Mouse (Mus musculus) liver, embryonic 15.5 days (tissue): ENCODE results near the gene Snx10. TPM values are rescaled to one million over a fixed set of nuclear protein-coding genes. Genes with fewer than 3 reads are reported as not detected.
"Not testable (repeated sequence)": the region's sequence is repeated elsewhere in the genome, so short reads cannot be mapped to it uniquely, and the experiment has no call there.

Experiments
- ATAC-seq: fragments of 200-750 bp; cut with Nextera tagmentation; 2 replicates; pipeline ENCODE4 v1.8.0; 2017; ENCODE audit warnings: moderate number of reproducible peaks, mild to moderate bottlenecking, moderate library complexity; ENCODE audit not compliant: insufficient read depth
- H3K27ac ChIP-seq: fragments of 300-500 bp; sonication (generic); replicated peaks from 2 replicates; pipeline ENCODE4 v1.5.1; 2015; ENCODE audit warnings: mild to moderate bottlenecking, inconsistent platforms
- H3K27me3 ChIP-seq: fragments of 300-500 bp; sonication (generic); 2 replicates; pipeline ENCODE4 v1.6.1; 2015; ENCODE audit warnings: mild to moderate bottlenecking, inconsistent platforms
- H3K36me3 ChIP-seq: fragments of 300-500 bp; sonication (generic); replicated peaks from 2 replicates; pipeline ENCODE4 v1.6.1; 2015; ENCODE audit warnings: moderate library complexity, mild to moderate bottlenecking, inconsistent platforms
- H3K4me1 ChIP-seq: fragments of 300-500 bp; sonication (generic); replicated peaks from 2 replicates; pipeline ENCODE4 v1.6.1; 2015; ENCODE audit warnings: inconsistent platforms
- H3K4me2 ChIP-seq: fragments of 300-500 bp; sonication (generic); 2 replicates; pipeline ENCODE4 v1.6.1; 2015; ENCODE audit warnings: moderate library complexity, mild to moderate bottlenecking, inconsistent platforms
- H3K4me3 ChIP-seq: fragments of 300-500 bp; sonication (generic); replicated peaks from 2 replicates; pipeline ENCODE4 v1.5.1; 2015; ENCODE audit warnings: mild to moderate bottlenecking, inconsistent platforms
- H3K9ac ChIP-seq: fragments of 300-500 bp; sonication (generic); 2 replicates; pipeline ENCODE4 v1.6.1; 2015; ENCODE audit warnings: moderate library complexity, mild to moderate bottlenecking, inconsistent platforms
- H3K9me3 ChIP-seq: fragments of 300-500 bp; sonication (generic); replicated peaks from 2 replicates; pipeline ENCODE4 v1.6.1; 2016; ENCODE audit warnings: inconsistent platforms
- WGBS: fragments of 180-500 bp; shearing (Covaris S2); methylation state at CpG from one replicate; pipeline ENCODE4 v1.1.7; 2015; ENCODE audit warnings: mixed read lengths; ENCODE audit not compliant: insufficient replicate concordance; 5-methylcytosine and 5-hydroxymethylcytosine counted together
- polyA plus RNA-seq: library from polyadenylated mRNA; unstranded; fragments of >200 nt; fragmentation: Nextera tagmentation; extraction: Ambion mirVana; gene quantifications from 2 replicates; pipeline ENCODE4 v1.2.1, GENCODE M21; 2015

Gene Snx10
- polyA plus RNA-seq: 7.7 and 8.0 TPM in 2 replicates

- Histone ChIP-seq H3K36me3 (no peaks in the 10 kb centered on the region), H3K4me1 (no peaks in the 10 kb centered on the region; the same call in 1 of the 2 replicates), H3K9ac (0 out of 2 replicates have a peak within 1 kb of the TSS, but pooled peaks have one; percentile 30), H3K4me2 (peak within 1 kb of the TSS; percentile 68), H3K9me3 (no peaks in the 10 kb centered on the region), H3K4me3 (peak within 1 kb of the TSS; percentile 60), H3K27ac (0 out of 2 replicates have a peak within 1 kb of the TSS, but pooled peaks have one; percentile 9), H3K27me3 (peaks cover 27% of the 10 kb centered on the region)
- ATAC-seq: no peak
- WGBS: under 1% methylated on average over 47 of the region's 47 CpGs
Measured at GRCm38 (mm10) chr6:51523807-51524320, at the start of gene Snx10. Gene Snx10 (plus strand): TSS chr6:51523901.

DNA sequence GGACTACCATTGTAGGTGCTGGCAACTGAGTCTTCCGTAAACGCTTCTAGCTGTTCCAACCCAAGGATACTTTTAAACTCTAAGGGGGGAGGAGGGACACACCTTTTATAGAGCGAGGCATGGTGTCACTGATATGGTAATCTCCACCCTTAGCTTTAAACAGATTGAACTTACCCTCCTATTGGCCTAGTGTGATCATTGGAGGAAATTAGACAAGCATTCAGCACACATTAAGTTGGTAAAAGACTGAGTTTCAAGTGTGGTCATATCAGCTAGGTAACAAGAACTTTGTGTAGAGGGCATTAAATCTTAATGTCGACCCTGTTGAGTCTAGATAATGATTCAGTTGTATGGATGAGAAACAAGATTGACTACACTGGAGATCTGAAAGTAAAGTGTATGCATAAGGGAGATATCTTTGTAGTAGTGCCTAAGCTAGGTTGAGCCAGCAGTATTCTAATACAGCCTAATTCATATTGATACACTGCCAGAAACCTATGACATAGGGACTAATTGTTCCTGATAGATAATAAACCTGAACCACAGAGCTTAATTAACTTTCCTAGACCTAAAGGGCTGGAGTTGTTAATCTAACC lies 44.5 kb upstream of the Snx10 start:
- no peaks in the 10 kb centered on the region for H3K9me3 ChIP-seq
- H3K9ac ChIP-seq: no peak overlapping the region
- H3K27ac ChIP-seq: peak overlapping the region; percentile 60
- peak; percentile 91 for ATAC-seq
- 19% methylated on average over 4 of the region's 4 CpGs for WGBS
- peaks cover 79% of the 10 kb centered on the region for H3K36me3 ChIP-seq
- peak overlapping the region; percentile 29 for H3K4me2 ChIP-seq
- H3K27me3 ChIP-seq: no peaks in the 10 kb centered on the region
- H3K4me3 ChIP-seq: no peak overlapping the region
- H3K4me1 ChIP-seq: peaks cover 24% of the 10 kb centered on the region

- ATAC-seq: no peak
- no peaks in the 10 kb centered on the region for H3K27me3 ChIP-seq
- H3K4me1 ChIP-seq: peaks cover 26% of the 10 kb centered on the region
- H3K36me3 ChIP-seq: peaks cover 63% of the 10 kb centered on the region
- H3K9me3 ChIP-seq: no peaks in the 10 kb centered on the region
- no peak overlapping the region for H3K4me3 ChIP-seq
- 93% methylated on average over 8 of the region's 8 CpGs for WGBS
- H3K9ac ChIP-seq: no peak overlapping the region
- no peak overlapping the region for H3K4me2 ChIP-seq
- H3K27ac ChIP-seq: no peak overlapping the region
Measured at GRCm38 (mm10) chr6:51481548-51481947, 42.2 kb upstream of the Snx10 start.

DNA sequence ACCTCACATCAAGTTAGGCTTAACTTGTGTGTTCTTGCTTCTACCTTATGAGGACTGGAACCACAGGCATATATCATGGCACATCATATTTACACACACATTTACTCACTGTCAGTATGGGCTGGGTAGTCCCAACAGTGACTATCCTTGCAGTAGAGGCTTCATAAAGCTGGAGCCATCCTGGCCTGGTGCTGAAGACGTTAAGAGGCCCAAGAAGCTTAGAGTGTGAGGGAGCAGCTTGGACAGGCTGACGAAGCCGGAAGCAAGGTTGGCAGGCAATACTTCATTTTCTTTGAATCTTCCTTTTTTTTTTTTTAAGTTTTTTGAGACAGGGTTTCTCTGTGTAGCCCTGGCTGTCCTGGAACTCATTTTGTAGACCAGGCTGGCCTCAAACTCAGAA lies 39.8 kb upstream of the Snx10 start:
- Histone ChIP-seq H3K9ac (no peak overlapping the region), H3K4me2 (no peak overlapping the region), H3K9me3 (no peaks in the 10 kb centered on the region), H3K4me1 (peaks cover 17% of the 10 kb centered on the region), H3K4me3 (no peak overlapping the region), H3K27me3 (no peaks in the 10 kb centered on the region), H3K36me3 (peaks cover 46% of the 10 kb centered on the region), H3K27ac (no peak overlapping the region)
- ATAC-seq: no peak
- WGBS: 83% methylated on average over 3 of the region's 3 CpGs

GRCm38 (mm10) chr6:51484556-51484955 lies 39.1 kb upstream of the Snx10 start:
- H3K27ac ChIP-seq, H3K4me3 ChIP-seq, H3K4me2 ChIP-seq, H3K9ac ChIP-seq, H3K9me3 ChIP-seq, ATAC-seq, H3K27me3 ChIP-seq: not testable (repeated sequence)
- 78% methylated on average over 8 of the region's 8 CpGs for WGBS
- Histone ChIP-seq H3K4me1 (peaks cover 10% of the 10 kb centered on the region), H3K36me3 (peaks cover 39% of the 10 kb centered on the region)

- Histone ChIP-seq H3K27ac (0 out of 2 replicates have a peak overlapping the region, but pooled peaks have one; percentile 10), H3K27me3 (no peaks in the 10 kb centered on the region), H3K4me2 (no peak overlapping the region), H3K9ac (no peak overlapping the region), H3K36me3 (peaks cover 28% of the 10 kb centered on the region), H3K9me3 (no peaks in the 10 kb centered on the region), H3K4me1 (peaks cover 10% of the 10 kb centered on the region), H3K4me3 (no peak overlapping the region)
- 22% methylated on average over 2 of the region's 2 CpGs for WGBS
- ATAC-seq: no peak
Measured at GRCm38 (mm10) chr6:51485646-51486045, 38.1 kb upstream of the Snx10 start.

DNA sequence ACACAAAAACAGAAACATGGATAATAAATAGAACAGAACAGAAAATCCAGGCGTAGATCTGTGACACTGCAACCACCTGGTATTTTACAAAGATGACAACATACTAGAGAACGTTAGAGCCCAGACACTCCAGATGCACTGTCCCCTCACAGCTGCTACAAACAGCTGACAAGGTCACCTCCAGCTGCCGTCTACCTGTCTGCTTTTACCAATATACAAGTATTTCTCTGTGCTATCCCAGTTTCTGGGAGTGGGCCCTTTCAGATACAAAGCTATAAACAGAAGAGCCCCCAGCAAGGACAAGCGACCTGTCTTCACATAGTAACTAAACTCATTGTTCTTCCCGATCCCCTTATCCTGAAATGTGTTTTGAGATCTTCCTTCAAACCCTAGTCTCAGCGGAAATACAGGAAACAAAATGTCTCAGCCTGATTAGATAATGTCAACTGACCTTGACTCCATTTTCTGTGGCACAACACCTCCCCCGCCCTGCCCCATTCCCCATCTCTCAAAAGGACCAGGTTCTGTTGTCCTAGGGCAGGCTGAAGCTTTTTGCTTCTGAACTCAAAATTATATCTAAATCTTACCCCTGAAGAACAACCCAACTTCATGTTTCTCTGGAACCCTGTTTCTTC lies 37.5 kb upstream of the Snx10 start:
- no peak overlapping the region for H3K27ac ChIP-seq
- no peak for ATAC-seq
- no peaks in the 10 kb centered on the region for H3K27me3 ChIP-seq
- no peak overlapping the region for H3K9ac ChIP-seq
- WGBS: 10% methylated on average over 7 of the region's 7 CpGs
- no peaks in the 10 kb centered on the region for H3K9me3 ChIP-seq
- H3K4me3 ChIP-seq: no peak overlapping the region
- no peak overlapping the region for H3K4me2 ChIP-seq
- H3K36me3 ChIP-seq: peaks cover 22% of the 10 kb centered on the region
- peaks cover 10% of the 10 kb centered on the region for H3K4me1 ChIP-seq

DNA sequence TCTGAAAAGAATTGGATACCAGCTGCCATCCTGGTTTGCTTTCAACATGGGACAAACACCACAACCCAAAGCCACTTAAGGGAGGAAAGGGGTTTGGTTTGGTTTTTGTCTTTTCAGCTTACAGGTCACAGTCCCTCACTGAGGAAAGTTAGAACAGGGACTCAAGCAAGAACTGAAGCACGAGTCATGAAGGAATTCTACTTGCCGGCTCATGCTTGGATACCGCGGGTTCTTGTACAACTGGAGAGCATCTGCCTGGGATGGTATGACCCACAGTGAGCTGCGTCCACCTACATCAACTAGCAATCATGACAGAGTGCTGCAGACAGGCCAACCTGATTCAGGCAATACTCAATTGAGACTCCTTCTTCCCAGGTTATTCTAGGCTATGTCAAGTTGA lies 37.0 kb upstream of the Snx10 start:
- Histone ChIP-seq H3K4me1 (peaks cover 10% of the 10 kb centered on the region), H3K9ac (no peak overlapping the region), H3K9me3 (no peaks in the 10 kb centered on the region), H3K4me3 (no peak overlapping the region), H3K27ac (no peak overlapping the region), H3K36me3 (peaks cover 17% of the 10 kb centered on the region), H3K4me2 (no peak overlapping the region), H3K27me3 (no peaks in the 10 kb centered on the region)
- WGBS: 65% methylated on average over 5 of the region's 5 CpGs
- no peak for ATAC-seq

GRCm38 (mm10) chr6:51489787-51490186 lies 33.9 kb upstream of the Snx10 start:
- H3K27ac ChIP-seq: no peak overlapping the region
- WGBS: 66% methylated on average over 2 of the region's 2 CpGs
- H3K9me3 ChIP-seq: no peaks in the 10 kb centered on the region
- no peak overlapping the region for H3K4me3 ChIP-seq
- H3K4me2 ChIP-seq: no peak overlapping the region
- no peaks in the 10 kb centered on the region for H3K27me3 ChIP-seq
- peaks cover 10% of the 10 kb centered on the region for H3K4me1 ChIP-seq
- peak; percentile 40; the same call in 1 of the 2 replicates for ATAC-seq
- H3K9ac ChIP-seq: no peak overlapping the region
- H3K36me3 ChIP-seq: no peaks in the 10 kb centered on the region

DNA sequence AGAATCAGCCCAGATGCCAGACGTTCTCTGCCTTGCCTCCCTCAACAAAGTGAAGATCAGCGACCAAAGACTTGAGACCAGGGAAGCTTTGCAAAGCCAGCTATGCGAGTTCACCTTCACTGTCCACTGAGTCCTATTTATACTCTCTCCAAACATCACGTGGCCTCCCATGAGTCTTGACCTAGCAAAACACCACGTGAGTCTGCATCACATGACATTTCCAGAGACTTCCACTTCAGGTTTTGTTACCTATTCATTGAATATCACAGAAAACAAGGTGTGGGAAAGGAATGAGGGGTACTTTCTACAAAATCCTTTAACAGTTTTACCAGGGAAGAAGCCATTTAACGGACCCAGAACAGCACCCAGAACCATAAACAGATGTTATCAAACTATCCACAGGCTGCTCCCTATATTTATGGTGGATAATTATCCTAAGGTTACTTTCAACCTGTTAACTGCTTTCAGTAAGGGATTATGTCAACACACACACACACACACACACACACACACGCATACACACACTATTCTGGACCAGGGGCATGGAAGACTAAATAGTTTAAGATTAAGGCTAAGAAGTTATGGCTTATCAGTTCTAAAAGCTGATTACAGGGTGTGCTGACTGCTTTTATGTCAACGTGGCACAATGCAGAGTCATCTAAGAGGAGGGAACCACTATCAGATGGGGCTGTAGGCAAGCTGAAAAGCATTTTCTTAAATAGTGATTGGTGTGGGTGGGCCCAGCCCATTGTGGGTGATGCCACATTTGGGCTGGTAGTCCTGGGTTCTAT lies 26.2 kb upstream of the Snx10 start:
- no peak for ATAC-seq
- no peak overlapping the region for H3K9ac ChIP-seq
- no peaks in the 10 kb centered on the region for H3K9me3 ChIP-seq
- no peak overlapping the region for H3K4me2 ChIP-seq
- no peak overlapping the region for H3K27ac ChIP-seq
- H3K4me1 ChIP-seq: no peaks in the 10 kb centered on the region
- H3K4me3 ChIP-seq: no peak overlapping the region
- WGBS: 54% methylated on average over 8 of the region's 8 CpGs
- no peaks in the 10 kb centered on the region for H3K27me3 ChIP-seq
- no peaks in the 10 kb centered on the region for H3K36me3 ChIP-seq

GRCm38 (mm10) chr6:51505671-51506070 lies 18.0 kb upstream of the Snx10 start:
- 32% methylated on average over 1 of the region's 1 CpGs for WGBS
- Histone ChIP-seq H3K27me3 (no peaks in the 10 kb centered on the region), H3K9me3 (no peaks in the 10 kb centered on the region), H3K4me3 (no peak overlapping the region), H3K36me3 (no peaks in the 10 kb centered on the region), H3K4me2 (no peak overlapping the region), H3K27ac (no peak overlapping the region), H3K4me1 (peaks cover 6% of the 10 kb centered on the region; the same call in 1 of the 2 replicates), H3K9ac (no peak overlapping the region)
- ATAC-seq: no peak
